Mouse (Mus musculus) lung, postnatal 25 days (tissue): ENCODE results near the gene Olfr1126.
"Not testable (repeated sequence)": the region's sequence is repeated elsewhere in the genome, so short reads cannot be mapped to it uniquely, and the experiment has no call there.

ENCODE experiments used
- DNase-seq: peaks from one replicate; pipeline ENCODE4 v3.0.0; 2022; ENCODE audit warnings: low spot score

Gene Olfr1126

GRCm38 (mm10) chr2:87453662-87454061 is at the start of gene Olfr1126:
Gene Olfr1126 (plus strand): TSS chr2:87453962.
- DNase-seq: no peak

DNA sequence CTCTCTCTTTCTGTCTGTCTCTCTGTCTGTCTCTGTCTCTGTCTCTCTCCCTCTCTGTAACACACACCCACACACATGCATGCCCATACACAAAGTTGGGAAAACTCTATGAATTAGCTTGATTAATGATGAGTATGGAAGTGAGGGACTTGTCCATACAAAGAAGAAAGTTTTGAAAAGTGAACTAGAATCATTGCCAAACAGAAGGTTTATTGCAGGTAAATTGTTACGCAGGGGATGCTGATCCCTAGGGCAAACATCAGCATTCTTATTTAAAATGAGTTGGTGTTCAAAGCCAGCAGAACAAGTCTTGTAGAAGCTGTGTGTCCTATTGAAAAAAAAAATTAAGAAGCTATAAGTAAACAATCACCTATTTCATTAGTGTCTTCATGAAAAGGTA is 37.4 kb upstream of the Olfr1126 start, which contains the start of gene Olfr1123:
Olfr1123 (plus strand) TSS at position 301 of the 400 bp plus-strand sequence.
- no peak for DNase-seq

DNA sequence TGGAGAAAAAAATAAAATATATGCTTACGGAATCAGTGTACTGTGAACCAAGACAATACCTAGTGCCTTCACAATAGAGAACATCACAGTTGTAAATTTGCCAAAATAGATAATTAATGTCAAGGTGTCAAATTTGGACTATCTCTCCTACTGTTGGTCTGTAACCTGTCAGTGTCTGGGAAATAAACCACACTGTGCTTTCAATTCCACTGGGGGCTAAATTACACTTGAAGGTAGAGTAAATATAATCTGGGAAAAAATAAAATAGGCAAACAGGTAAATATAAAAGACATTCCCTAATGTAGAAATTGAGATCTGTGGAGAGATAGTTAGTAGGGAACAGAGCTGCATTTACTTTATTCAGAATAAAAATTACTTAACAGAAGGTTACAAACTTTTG is 23.8 kb upstream of the Olfr1126 start, which contains the start of gene Olfr1124:
Olfr1124 (plus strand) TSS at position 301 of the 400 bp plus-strand sequence.
- no peak for DNase-seq

DNA sequence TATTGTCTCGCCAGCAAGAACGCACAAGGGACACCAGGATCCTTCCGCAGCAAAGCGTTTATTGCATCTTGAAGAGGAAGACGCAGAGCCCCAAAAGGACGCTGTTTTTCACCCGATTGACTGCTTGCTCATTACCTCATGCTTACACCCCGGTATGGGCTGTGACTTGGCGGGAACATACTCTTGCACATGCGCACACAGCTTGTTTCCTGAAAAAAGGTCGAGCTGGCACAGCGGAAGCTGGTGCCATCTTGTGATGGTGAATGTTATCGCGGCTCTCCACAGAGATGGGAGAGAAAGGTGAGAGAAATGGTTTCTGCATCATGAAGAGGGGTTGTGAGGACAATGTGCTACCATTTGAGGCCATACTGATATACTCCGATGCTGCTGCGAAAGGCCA is 16.0 kb upstream of the Olfr1126 start:
- no peak for DNase-seq

GRCm38 (mm10) chr2:87461769-87462168 is 8.0 kb downstream of the Olfr1126 start:
- no peak for DNase-seq

GRCm38 (mm10) chr2:87480207-87480606 is 26.4 kb downstream of the Olfr1126 start:
- DNase-seq: no peak

DNA sequence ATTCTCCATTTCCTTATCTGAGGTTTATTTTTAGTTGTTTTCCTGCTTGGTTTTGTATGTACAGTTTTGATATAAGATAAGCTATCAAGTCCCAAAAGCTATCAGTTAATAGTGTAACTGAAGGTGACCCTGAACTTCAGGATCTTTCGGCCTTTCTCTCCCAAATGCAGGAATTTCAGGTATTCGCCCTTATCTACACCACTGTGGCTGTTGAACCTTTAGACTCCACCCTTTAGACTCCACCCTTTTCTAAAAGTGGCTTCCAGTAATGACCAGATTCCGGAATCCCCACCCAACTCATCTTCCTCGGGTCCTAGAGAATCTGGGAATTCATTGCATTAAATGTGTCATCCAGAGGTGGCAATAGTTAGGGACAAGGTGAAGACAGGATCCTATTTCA is 27.4 kb downstream of the Olfr1126 start:
- DNase-seq: no peak

DNA sequence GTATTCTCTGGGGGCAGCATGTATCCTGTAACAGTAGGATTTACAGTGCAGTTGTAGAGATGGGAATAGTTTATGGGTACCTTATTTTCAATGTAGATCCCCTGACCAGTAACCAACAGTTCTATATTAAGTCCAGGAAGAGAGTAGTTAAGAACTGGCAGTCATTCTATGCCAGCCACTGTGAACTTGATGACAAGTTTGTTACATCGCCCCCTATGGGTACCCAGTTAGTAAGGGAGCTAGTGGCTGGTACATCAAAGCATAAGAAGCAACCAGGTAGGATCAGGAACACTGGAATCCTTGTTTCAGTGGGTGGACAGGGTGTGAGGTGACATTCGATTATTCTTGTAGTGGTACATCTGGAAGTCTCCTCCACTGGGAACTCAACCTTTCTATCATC is 28.5 kb downstream of the Olfr1126 start:
- no peak for DNase-seq

DNA sequence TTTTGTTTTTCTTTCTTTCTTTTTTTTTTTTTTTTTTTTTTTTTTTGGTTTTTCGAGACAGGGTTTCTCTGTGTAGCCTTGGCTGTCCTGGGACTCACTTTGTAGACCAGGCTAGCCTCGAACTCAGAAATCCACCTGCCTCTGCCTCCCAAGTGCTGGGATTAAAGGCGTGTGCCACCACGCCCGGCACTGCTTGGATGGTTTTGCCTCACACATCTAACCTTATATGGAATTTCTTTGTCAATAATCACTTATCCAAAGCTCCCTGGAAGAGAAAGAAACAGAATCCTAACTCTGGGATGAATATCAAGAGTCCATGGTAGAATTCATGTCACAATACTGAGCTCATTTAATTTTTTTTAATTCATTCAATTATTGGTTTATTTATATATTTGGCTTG is 43.2 kb downstream of the Olfr1126 start, which contains the start of gene Pramel7:
Pramel7 (minus strand) TSS at position 101 of the 400 bp plus-strand sequence.
- DNase-seq: not testable (repeated sequence)

- no peak for DNase-seq
Measured at GRCm38 (mm10) chr2:87506265-87506664, 52.5 kb downstream of the Olfr1126 start, which contains the start of gene Pramel6. Gene Pramel6 (plus strand): TSS chr2:87506565.
